Mouse (Mus musculus) kidney, adult 11 months (tissue): ENCODE measurements around the gene Itpr2.

Experiments
- DNase-seq: peaks from one replicate; pipeline ENCODE4 v3.0.0; 2022

Itpr2 gene

GRCm38 (mm10) chr6:146410427-146410810 lies 91.6 kb downstream of the Itpr2 start:
- no peak for DNase-seq

GRCm38 (mm10) chr6:146409692-146410426 lies 92.2 kb downstream of the Itpr2 start:
- peak; percentile 51 for DNase-seq

- no peak for DNase-seq
Measured at GRCm38 (mm10) chr6:146405380-146405779, 96.6 kb downstream of the Itpr2 start.

- no peak for DNase-seq
Measured at GRCm38 (mm10) chr6:146404876-146405275, 97.1 kb downstream of the Itpr2 start.

GRCm38 (mm10) chr6:146404156-146404555 lies 97.9 kb downstream of the Itpr2 start:
- DNase-seq: no peak

- DNase-seq: no peak
Measured at GRCm38 (mm10) chr6:146402905-146403642, 98.9 kb downstream of the Itpr2 start.

GRCm38 (mm10) chr6:146397803-146398202 lies 104.2 kb downstream of the Itpr2 start:
- DNase-seq: no peak

GRCm38 (mm10) chr6:146396253-146396652 lies 105.8 kb downstream of the Itpr2 start:
- DNase-seq: no peak

- DNase-seq: no peak
Measured at GRCm38 (mm10) chr6:146395616-146396015, 106.4 kb downstream of the Itpr2 start.

- DNase-seq: no peak
Measured at GRCm38 (mm10) chr6:146392188-146392587, 109.8 kb downstream of the Itpr2 start.

GRCm38 (mm10) chr6:146390159-146390558 lies 111.9 kb downstream of the Itpr2 start:
- DNase-seq: no peak

GRCm38 (mm10) chr6:146388010-146388409 lies 114.0 kb downstream of the Itpr2 start:
- DNase-seq: no peak

GRCm38 (mm10) chr6:146387039-146387713 lies 114.8 kb downstream of the Itpr2 start:
- DNase-seq: no peak

- DNase-seq: no peak
Measured at GRCm38 (mm10) chr6:146379263-146379662, 122.8 kb downstream of the Itpr2 start.

- DNase-seq: no peak
Measured at GRCm38 (mm10) chr6:146371511-146371910, 130.5 kb downstream of the Itpr2 start.

GRCm38 (mm10) chr6:146366180-146366579 lies 135.8 kb downstream of the Itpr2 start:
- no peak for DNase-seq

- peak; percentile 53 for DNase-seq
Measured at GRCm38 (mm10) chr6:146357911-146358310, 144.1 kb downstream of the Itpr2 start.

GRCm38 (mm10) chr6:146352258-146352805 lies 149.7 kb downstream of the Itpr2 start:
- DNase-seq: no peak

- no peak for DNase-seq
Measured at GRCm38 (mm10) chr6:146351816-146352215, 150.2 kb downstream of the Itpr2 start.

- DNase-seq: no peak
Measured at GRCm38 (mm10) chr6:146347568-146347967, 154.5 kb downstream of the Itpr2 start.

- no peak for DNase-seq
Measured at GRCm38 (mm10) chr6:146346545-146347195, 155.4 kb downstream of the Itpr2 start.

GRCm38 (mm10) chr6:146344732-146345131 lies 157.3 kb downstream of the Itpr2 start:
- DNase-seq: no peak
